ENCODE assay signal across 8 mouse cellular contexts in the genomic region with DNA sequence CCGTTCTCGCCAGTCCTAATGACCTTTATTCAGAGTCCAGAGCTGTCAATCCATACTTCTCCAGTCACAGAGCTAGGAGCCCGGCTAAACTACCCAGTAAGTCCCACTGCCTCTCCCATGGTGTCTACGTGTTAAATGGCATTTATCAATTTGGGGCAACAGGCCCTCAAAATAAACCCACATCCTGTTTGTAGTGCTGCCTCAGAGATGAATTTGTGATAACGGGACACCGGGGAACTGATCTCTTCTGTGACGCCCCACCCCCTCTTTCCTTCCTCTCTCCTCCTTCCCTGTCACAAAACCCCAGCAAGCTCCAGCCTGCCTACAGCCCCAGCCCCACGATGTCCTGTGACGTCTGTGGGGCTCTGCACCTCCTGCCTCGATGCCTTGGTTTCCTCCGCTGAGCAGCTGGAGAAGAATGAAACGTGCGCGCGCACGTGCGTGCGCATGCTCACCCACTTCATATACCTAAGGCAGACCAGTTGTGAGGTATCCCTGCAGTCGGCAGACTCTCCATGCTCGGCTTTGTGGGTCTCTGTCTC. TPM values are rescaled to one million over a fixed set of nuclear protein-coding genes. Genes with fewer than 3 reads are reported as not detected.
DNase-seq lines count a peak whose midpoint lies in the region.
"Had no signal": no experiment of that assay in that cellular context is flagged by ENCODE, and none has a peak within 500 bp of the region (broad histone marks: within the 10 kb centered on the region; RNA-seq: fewer than 3 reads in every experiment).

No protein-coding gene starts in this region.

- H3K9me3 ChIP-seq in limb, embryonic 10.5 days (replicated peaks): peaks cover 2% of the 10 kb centered on the region; the same call in 1 of the 2 replicates
- H3K9me3 ChIP-seq: embryonic facial prominence, embryonic 12.5 days had no signal

- DNase-seq in R1 (ENCODE audit: low read depth, low spot score): peak; percentile 57
- DNase-seq in heart, adult 8-10 months (ENCODE audit: low spot score): peak; percentile 52
- no peak for DNase-seq in limb, embryonic 10.5 days (ENCODE audit: low spot score)
- peak; percentile 88 to 90 for DNase-seq in natural killer cell, adult 2 months (ENCODE audit: low spot score in 2 of 2)
- DNase-seq in Muller cell, postnatal 12 days (ENCODE audit: inconsistent ontology term): no peak
- no peak for DNase-seq in urinary bladder, postnatal 4 days (ENCODE audit: low spot score in 2 of 2)
- DNase-seq in right cerebral cortex, adult 2 months (ENCODE audit: low spot score in 2 of 2): no peak

- H3K27ac ChIP-seq in limb, embryonic 10.5 days: 0 out of 2 replicates have a peak overlapping the region, but pooled peaks have one; percentile 12
- H3K27ac ChIP-seq: embryonic facial prominence, embryonic 12.5 days had no signal

- no peak overlapping the region for H3K4me3 ChIP-seq in limb, embryonic 10.5 days
- H3K4me3 ChIP-seq: embryonic facial prominence, embryonic 12.5 days had no signal

- no peaks in the 10 kb centered on the region for H3K27me3 ChIP-seq in limb, embryonic 10.5 days (ENCODE audit: low read depth, poor library complexity, severe bottlenecking)
- H3K27me3 ChIP-seq: embryonic facial prominence, embryonic 12.5 days had no signal

- WGBS in limb, embryonic 10.5 days: 83% methylated on average over 20 of the region's 20 CpGs

- H3K4me1 ChIP-seq in limb, embryonic 10.5 days: peaks cover 28% of the 10 kb centered on the region
- H3K4me1 ChIP-seq: embryonic facial prominence, embryonic 12.5 days had no signal

- no peaks in the 10 kb centered on the region for H3K36me3 ChIP-seq in limb, embryonic 10.5 days
- H3K36me3 ChIP-seq: embryonic facial prominence, embryonic 12.5 days had no signal

RNA-seq across cellular contexts. Expression of a gene that starts 39.9 kb away (rescaled TPM):
- total RNA-seq in heart, adult 8-10 months (2022): 10 to 100 TPM in 1 of 4 experiments, 1 to 10 TPM in 3; 6.8 to 10.9 (median 8.6) TPM
- polyA plus RNA-seq in limb, embryonic 10.5 days (2016; fragmentation: Nextera tagmentation; extraction: Ambion mirVana): 12.0 and 14.0 TPM in 2 replicates

RNA-seq across cellular contexts. Expression of a gene that starts 44.0 kb away (rescaled TPM):
- 1 to 10 TPM; 6.4 to 7.8 (median 7.0) TPM for total RNA-seq in heart, adult 8-10 months (2022)
- 30.8 and 33.0 TPM in 2 replicates for polyA plus RNA-seq in limb, embryonic 10.5 days (2016; fragmentation: Nextera tagmentation; extraction: Ambion mirVana)

RNA-seq across cellular contexts. Expression of a gene that starts 45.0 kb away (rescaled TPM):
- 1 to 10 TPM; 3.4 to 4.4 (median 3.5) TPM for total RNA-seq in heart, adult 8-10 months (2022)
- 5.9 and 7.3 TPM in 2 replicates for polyA plus RNA-seq in limb, embryonic 10.5 days (2016; fragmentation: Nextera tagmentation; extraction: Ambion mirVana)

Comparison
In these comparisons a context has a peak if more than half of its experiments do, and no peak if none do; other contexts are left out.
1. DNase-seq: peak in R1 (single experiment), heart, adult 8-10 months (single experiment) and natural killer cell, adult 2 months (2 of 2); none in limb, embryonic 10.5 days (single experiment), Muller cell, postnatal 12 days (single experiment), urinary bladder, postnatal 4 days (0 of 2) and right cerebral cortex, adult 2 months (0 of 2).